Mouse (Mus musculus): ENCODE data around the gene Chst13.

DNA sequence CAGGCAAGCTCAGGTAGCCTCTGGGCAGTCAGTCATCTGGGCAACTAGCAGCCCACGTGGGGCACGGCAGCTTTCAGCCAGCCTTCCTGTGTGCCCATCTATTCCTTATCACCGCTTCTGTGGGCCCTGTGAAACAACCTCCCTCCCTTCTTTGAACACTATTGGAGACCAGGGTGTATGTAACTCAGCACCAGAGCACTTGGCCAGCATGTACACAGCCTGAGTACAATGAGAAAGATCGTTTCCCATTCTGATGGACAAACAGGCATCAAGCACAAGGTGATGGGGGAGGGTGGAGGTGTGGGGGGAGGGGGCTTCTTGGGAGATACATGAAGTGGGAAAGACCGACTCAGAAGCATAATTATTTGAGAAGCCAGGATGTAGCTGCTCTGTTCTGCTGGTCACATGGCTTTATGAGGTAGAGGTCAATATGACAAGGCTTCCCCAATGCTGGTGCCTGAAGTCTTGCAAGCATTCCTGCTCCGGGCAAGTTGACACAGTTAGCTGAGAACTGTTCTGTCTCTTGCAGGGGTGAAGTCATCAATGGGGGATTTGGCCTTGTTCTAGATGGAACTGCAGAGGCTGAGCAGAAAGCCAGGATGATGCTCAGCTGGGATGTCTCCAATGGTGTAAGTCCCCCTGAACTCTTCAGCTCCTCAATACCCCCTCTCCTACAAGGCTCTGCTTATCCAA lies 36.1 kb upstream of the Chst13 start:
- TF ChIP-seq CTCF (IDR thresholded peaks at IDR 0.05; ENCODE audit: low read depth) (no peak), EP300 (IDR thresholded peaks at IDR 0.05; ENCODE audit: low read depth) (no peak)
